Mouse (Mus musculus): Measurements from ENCODE around the gene Gm11549. TPM values are rescaled to one million over a fixed set of nuclear protein-coding genes. Genes with fewer than 3 reads are reported as not detected.

Gene Gm11549
- total and polyA plus RNA-seq, 2 experiments from 2014 or later: 0.22 to 0.31 TPM

DNA sequence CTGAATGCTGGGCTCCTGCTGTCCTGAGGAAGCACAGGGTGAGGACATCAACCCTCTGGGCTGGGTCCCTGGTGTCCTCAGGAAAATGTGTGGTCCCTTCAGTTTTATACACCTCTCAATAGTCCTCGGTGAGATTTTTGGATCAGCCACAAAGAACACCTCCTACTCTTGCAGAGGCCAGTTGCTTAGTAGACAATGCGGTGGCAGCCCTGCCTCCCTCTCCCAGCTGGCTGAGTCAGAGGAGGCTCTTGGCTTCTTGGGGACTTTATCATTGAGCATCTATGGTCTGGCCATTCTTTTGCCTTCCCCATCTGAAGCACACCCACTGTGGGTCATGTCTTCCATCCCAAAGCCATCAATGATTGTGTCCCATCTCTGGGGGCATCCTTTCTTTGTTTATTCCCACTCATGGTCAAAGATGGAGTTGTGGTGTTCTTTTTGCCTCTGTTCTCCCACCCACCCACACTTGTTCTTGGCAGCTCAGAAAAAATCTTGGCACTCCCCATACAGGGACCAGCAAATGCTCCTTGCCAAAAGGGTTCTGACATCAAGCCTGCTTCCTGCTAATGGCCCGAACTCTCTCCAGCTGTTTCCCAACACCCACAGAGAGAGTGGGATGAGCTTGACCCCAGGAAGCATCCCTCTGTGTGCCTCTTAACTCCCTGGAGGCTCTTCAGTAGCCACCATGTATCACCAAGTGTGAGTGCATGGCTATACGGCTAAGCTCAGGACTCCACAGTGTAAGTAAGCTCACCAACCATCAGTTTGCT lies 16.3 kb upstream of the Gm11549 start:
- no peaks in the 10 kb centered on the region for H3K4me1 ChIP-seq (ENCODE audit: insufficient read depth, low read length)
- no peak overlapping the region for H3K4me3 ChIP-seq (ENCODE audit: low read depth, low read length)
- ATAC-seq (ENCODE audit: low FRiP score) (no peak), DNase-seq (ENCODE audit: low spot score) (no peak)
- H3K9me3 ChIP-seq (ENCODE audit: low read length): no peaks in the 10 kb centered on the region
- no peaks in the 10 kb centered on the region for H3K36me3 ChIP-seq (ENCODE audit: insufficient read depth, low read length)
- 87% methylated on average over 4 of the region's 4 CpGs for WGBS
- H3K9ac ChIP-seq (replicated peaks; ENCODE audit: low read length, poor library complexity, severe bottlenecking): no peak overlapping the region
- no peaks in the 10 kb centered on the region for H3K27me3 ChIP-seq (ENCODE audit: insufficient read depth, low read length)
- no peak for TF ChIP-seq CTCF (IDR thresholded peaks at IDR 0.05)
- no peak overlapping the region for H3K4me2 ChIP-seq (ENCODE audit: low read depth, low read length, poor library complexity, severe bottlenecking)
- no peak overlapping the region for H3K27ac ChIP-seq (ENCODE audit: low read depth, low read length)

- no peak for TF ChIP-seq CTCF (IDR thresholded peaks at IDR 0.05)
- H3K9me3 ChIP-seq (ENCODE audit: low read length): no peaks in the 10 kb centered on the region
- no peaks in the 10 kb centered on the region for H3K27me3 ChIP-seq (ENCODE audit: insufficient read depth, low read length)
- H3K27ac ChIP-seq (ENCODE audit: low read depth, low read length): no peak overlapping the region
- no peaks in the 10 kb centered on the region for H3K36me3 ChIP-seq (ENCODE audit: insufficient read depth, low read length)
- ATAC-seq (ENCODE audit: low FRiP score) (no peak), DNase-seq (ENCODE audit: low spot score) (no peak)
- H3K4me1 ChIP-seq (ENCODE audit: insufficient read depth, low read length): no peaks in the 10 kb centered on the region
- 92% methylated on average over 12 of the region's 12 CpGs for WGBS
- no peak overlapping the region for H3K4me3 ChIP-seq (ENCODE audit: low read depth, low read length)
- no peak overlapping the region for H3K4me2 ChIP-seq (ENCODE audit: low read depth, low read length, poor library complexity, severe bottlenecking)
- no peak overlapping the region for H3K9ac ChIP-seq (replicated peaks; ENCODE audit: low read length, poor library complexity, severe bottlenecking)
Measured at GRCm38 (mm10) chr3:36536041-36536440, 14.4 kb upstream of the Gm11549 start.

GRCm38 (mm10) chr3:36533201-36533672 lies 11.6 kb upstream of the Gm11549 start:
- Histone ChIP-seq H3K9ac (replicated peaks; ENCODE audit: low read length, poor library complexity, severe bottlenecking) (no peak overlapping the region), H3K4me1 (ENCODE audit: insufficient read depth, low read length) (no peaks in the 10 kb centered on the region), H3K4me2 (ENCODE audit: low read depth, low read length, poor library complexity, severe bottlenecking) (no peak overlapping the region), H3K27me3 (ENCODE audit: insufficient read depth, low read length) (no peaks in the 10 kb centered on the region), H3K4me3 (ENCODE audit: low read depth, low read length) (no peak overlapping the region), H3K36me3 (ENCODE audit: insufficient read depth, low read length) (no peaks in the 10 kb centered on the region), H3K27ac (ENCODE audit: low read depth, low read length) (no peak overlapping the region), H3K9me3 (ENCODE audit: low read length) (no peaks in the 10 kb centered on the region)
- DNase-seq (ENCODE audit: low spot score) (no peak), ATAC-seq (ENCODE audit: low FRiP score) (no peak)
- whole genome bisulfite sequencing: 0% methylated on average over 1 of the region's 1 CpGs
- no peak for TF ChIP-seq CTCF (IDR thresholded peaks at IDR 0.05)

DNA sequence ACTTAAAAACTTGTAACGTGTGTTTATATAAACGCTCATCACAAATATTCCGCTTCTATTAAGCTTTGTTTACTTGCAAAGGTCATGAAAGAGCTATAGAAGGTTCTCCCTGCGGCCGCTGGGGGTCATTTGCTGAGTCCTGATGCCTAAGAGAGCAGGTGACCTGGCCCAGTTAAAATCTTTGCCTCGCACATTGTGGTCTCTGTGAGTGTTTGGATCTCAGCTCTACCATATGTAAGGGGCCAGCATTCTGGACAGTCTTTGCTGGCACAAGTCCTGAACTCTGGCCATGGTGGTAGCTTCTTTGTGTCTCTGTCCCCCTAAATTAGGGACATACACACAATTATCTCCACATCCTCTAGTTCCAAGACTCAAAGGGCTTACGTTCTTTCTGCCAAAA lies 11.1 kb upstream of the Gm11549 start:
- Histone ChIP-seq H3K36me3 (ENCODE audit: insufficient read depth, low read length) (no peaks in the 10 kb centered on the region), H3K27me3 (ENCODE audit: insufficient read depth, low read length) (no peaks in the 10 kb centered on the region), H3K9ac (replicated peaks; ENCODE audit: low read length, poor library complexity, severe bottlenecking) (no peak overlapping the region), H3K9me3 (ENCODE audit: low read length) (no peaks in the 10 kb centered on the region), H3K4me3 (ENCODE audit: low read depth, low read length) (no peak overlapping the region), H3K4me1 (ENCODE audit: insufficient read depth, low read length) (no peaks in the 10 kb centered on the region), H3K4me2 (ENCODE audit: low read depth, low read length, poor library complexity, severe bottlenecking) (no peak overlapping the region), H3K27ac (ENCODE audit: low read depth, low read length) (no peak overlapping the region)
- 44% methylated on average over 7 of the region's 7 CpGs for WGBS
- no peak for ATAC-seq (ENCODE audit: low FRiP score)
- DNase-seq (ENCODE audit: low spot score): no peak
- TF ChIP-seq CTCF (IDR thresholded peaks at IDR 0.05): no peak

GRCm38 (mm10) chr3:36531979-36532542 lies 10.4 kb upstream of the Gm11549 start:
- no peaks in the 10 kb centered on the region for H3K9me3 ChIP-seq (ENCODE audit: low read length)
- no peak overlapping the region for H3K9ac ChIP-seq (replicated peaks; ENCODE audit: low read length, poor library complexity, severe bottlenecking)
- H3K4me3 ChIP-seq (ENCODE audit: low read depth, low read length): peak overlapping the region; percentile 12; the same call in 1 of the 2 replicates
- H3K4me2 ChIP-seq (ENCODE audit: low read depth, low read length, poor library complexity, severe bottlenecking): peak overlapping the region; percentile 32
- DNase-seq (ENCODE audit: low spot score): no peak
- TF ChIP-seq CTCF (IDR thresholded peaks at IDR 0.05): no peak
- no peaks in the 10 kb centered on the region for H3K36me3 ChIP-seq (ENCODE audit: insufficient read depth, low read length)
- H3K27ac ChIP-seq (ENCODE audit: low read depth, low read length): no peak overlapping the region
- no peaks in the 10 kb centered on the region for H3K27me3 ChIP-seq (ENCODE audit: insufficient read depth, low read length)
- H3K4me1 ChIP-seq (ENCODE audit: insufficient read depth, low read length): no peaks in the 10 kb centered on the region
- no peak for ATAC-seq (ENCODE audit: low FRiP score)
- WGBS: 29% methylated on average over 18 of the region's 18 CpGs

- no peak overlapping the region for H3K27ac ChIP-seq (ENCODE audit: low read depth, low read length)
- H3K36me3 ChIP-seq (ENCODE audit: insufficient read depth, low read length): no peaks in the 10 kb centered on the region
- no peak for DNase-seq (ENCODE audit: low spot score)
- WGBS: 42% methylated on average over 2 of the region's 2 CpGs
- H3K4me1 ChIP-seq (ENCODE audit: insufficient read depth, low read length): no peaks in the 10 kb centered on the region
- H3K9me3 ChIP-seq (ENCODE audit: low read length): no peaks in the 10 kb centered on the region
- ATAC-seq (ENCODE audit: low FRiP score): no peak
- H3K27me3 ChIP-seq (ENCODE audit: insufficient read depth, low read length): no peaks in the 10 kb centered on the region
- H3K4me2 ChIP-seq (ENCODE audit: low read depth, low read length, poor library complexity, severe bottlenecking): no peak overlapping the region
- no peak overlapping the region for H3K9ac ChIP-seq (replicated peaks; ENCODE audit: low read length, poor library complexity, severe bottlenecking)
- TF ChIP-seq CTCF (IDR thresholded peaks at IDR 0.05): no peak
- no peak overlapping the region for H3K4me3 ChIP-seq (ENCODE audit: low read depth, low read length)
Measured at GRCm38 (mm10) chr3:36531242-36531641, 9.6 kb upstream of the Gm11549 start.

Data from midbrain, postnatal 0 days (tissue).